Mouse (Mus musculus) embryonic fibroblast, embryonic 13.5 days (primary cell): ENCODE measurements around the gene Zranb3.

Experiments used
- CTCF ChIP-seq: IDR thresholded peaks from 2 replicates; pipeline ENCODE4 v1.5.1; 2011; ENCODE audit warnings: mild to moderate bottlenecking, control low read depth, low read length, moderate library complexity, borderline replicate concordance; ENCODE audit not compliant: insufficient read depth
- POLR2A ChIP-seq: IDR thresholded peaks from 2 replicates; pipeline ENCODE4 v1.6.1; 2011; ENCODE audit warnings: low read depth, mild to moderate bottlenecking, control low read depth, low read length, moderate library complexity

DNA sequence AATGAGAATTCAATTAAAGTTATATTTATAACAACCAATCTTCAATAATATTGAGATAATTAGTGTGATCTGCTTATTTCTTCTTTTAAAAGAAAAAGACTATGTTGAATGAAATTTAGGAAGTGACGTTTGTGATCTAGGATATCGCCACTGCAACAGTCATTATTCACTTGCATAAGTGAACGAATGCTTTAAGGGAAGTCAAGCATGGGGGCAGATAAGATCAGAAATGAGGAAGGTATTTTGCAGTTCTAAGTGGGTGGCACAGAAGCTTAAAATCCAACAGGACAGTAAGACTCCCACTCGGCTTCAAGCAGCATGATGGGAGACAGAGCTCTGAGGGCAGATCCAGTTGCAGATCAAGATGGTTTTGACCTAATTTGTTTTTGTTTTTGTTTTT lies 58.7 kb downstream of the Zranb3 start:
- TF ChIP-seq POLR2A (no peak), CTCF (no peak)
